Mouse (Mus musculus) heart, postnatal 0 days (tissue): ENCODE measurements at regions not wholly inside any gene's neighbourhood (a gene's known extent, or its start where the extent isn't known, plus 50 kb on each side); places are given as distances from the start of the nearest gene placed in this dataset.

ENCODE experiments used
- ATAC-seq: fragments of 200-750 bp; cut with Nextera tagmentation; 2 replicates; pipeline ENCODE4 v1.8.0; 2017; ENCODE audit warnings: low read depth, moderate number of reproducible peaks, moderate library complexity; ENCODE audit not compliant: insufficient read depth
- DNase-seq: peaks from one replicate; pipeline ENCODE4 v3.0.0-alpha.2; 2016; ENCODE audit warnings: low spot score
- H3K27ac ChIP-seq: fragments of 300-500 bp; sonication (generic); 2 replicates; pipeline ENCODE4 v1.5.1; 2014; ENCODE audit warnings: low read depth, mild to moderate bottlenecking
- H3K27me3 ChIP-seq: fragments of 300-500 bp; sonication (generic); 2 replicates; pipeline ENCODE4 v1.6.1; 2014; ENCODE audit warnings: low read length, mixed read lengths; ENCODE audit not compliant: control insufficient read depth, insufficient read depth
- H3K36me3 ChIP-seq: fragments of 300-500 bp; sonication (generic); replicated peaks from 2 replicates; pipeline ENCODE4 v1.6.1; 2014; ENCODE audit warnings: low read length, mixed read lengths; ENCODE audit not compliant: control insufficient read depth, insufficient read depth
- H3K4me1 ChIP-seq: fragments of 300-500 bp; sonication (generic); 2 replicates; pipeline ENCODE4 v1.6.1; 2014; ENCODE audit warnings: antibody characterized with exemption; ENCODE audit not compliant: control insufficient read depth, insufficient read depth
- H3K4me2 ChIP-seq: fragments of 300-500 bp; sonication (generic); 2 replicates; pipeline ENCODE4 v1.6.1; 2014; ENCODE audit warnings: low read depth, mild to moderate bottlenecking, low read length, moderate library complexity
- H3K4me3 ChIP-seq: fragments of 300-500 bp; sonication (generic); 2 replicates; pipeline ENCODE4 v1.5.1; 2014; ENCODE audit warnings: low read depth, low read length
- H3K9ac ChIP-seq: fragments of 300-500 bp; sonication (generic); replicated peaks from 2 replicates; pipeline ENCODE4 v1.6.1; 2014; ENCODE audit warnings: low read depth, low read length, mixed read lengths
- H3K9me3 ChIP-seq: fragments of 300-500 bp; sonication (generic); replicated peaks from 2 replicates; pipeline ENCODE4 v1.6.1; 2016; ENCODE audit warnings: low read length; ENCODE audit not compliant: control insufficient read depth
- CTCF ChIP-seq: IDR thresholded peaks from 2 replicates; pipeline ENCODE4 v1.5.1; 2016; ENCODE audit warnings: antibody characterized with exemption, control low read depth, low read depth
- EP300 ChIP-seq: IDR thresholded peaks from 2 replicates; pipeline ENCODE4 v1.6.1; 2016; ENCODE audit warnings: antibody characterized with exemption, low read depth
- WGBS: fragments of 180-500 bp; shearing (Covaris S2); extraction: QIAGEN DNeasy Blood & Tissue Kit; methylation state at CpG from one replicate; pipeline ENCODE4 v1.1.7; 2014; 5-methylcytosine and 5-hydroxymethylcytosine counted together

GRCm38 (mm10) chr14:17414246-17414888 is 245.7 kb upstream of the Thrb start:
- DNase-seq = no peak
- 69% methylated on average over 6 of the region's 6 CpGs for WGBS
- Histone ChIP-seq H3K9me3 (no peaks in the 10 kb centered on the region), H3K4me1 (no peaks in the 10 kb centered on the region), H3K9ac (no peak overlapping the region), H3K27me3 (no peaks in the 10 kb centered on the region), H3K36me3 (no peaks in the 10 kb centered on the region), H3K27ac (no peak overlapping the region), H3K4me2 (no peak overlapping the region), H3K4me3 (no peak overlapping the region)
- no peak for ATAC-seq
- TF ChIP-seq EP300 = no peak
- no peak for TF ChIP-seq CTCF

- no peak overlapping the region for H3K9ac ChIP-seq
- WGBS = 68% methylated on average over 1 of the region's 1 CpGs
- no peaks in the 10 kb centered on the region for H3K9me3 ChIP-seq
- no peaks in the 10 kb centered on the region for H3K27me3 ChIP-seq
- H3K27ac ChIP-seq = no peak overlapping the region
- H3K36me3 ChIP-seq = no peaks in the 10 kb centered on the region
- DNase-seq (no peak), ATAC-seq (no peak)
- no peaks in the 10 kb centered on the region for H3K4me1 ChIP-seq
- TF ChIP-seq CTCF (no peak), EP300 (no peak)
- no peak overlapping the region for H3K4me3 ChIP-seq
- no peak overlapping the region for H3K4me2 ChIP-seq
Measured at GRCm38 (mm10) chr14:17427751-17428150, 232.3 kb upstream of the Thrb start.

GRCm38 (mm10) chr14:17429157-17429556 is 230.9 kb upstream of the Thrb start:
- no peaks in the 10 kb centered on the region for H3K27me3 ChIP-seq
- DNase-seq (no peak), ATAC-seq (no peak; the same call in 1 of the 2 replicates)
- no peaks in the 10 kb centered on the region for H3K36me3 ChIP-seq
- no peak for TF ChIP-seq CTCF
- TF ChIP-seq EP300 = no peak
- H3K4me1 ChIP-seq = no peaks in the 10 kb centered on the region
- 70% methylated on average over 3 of the region's 3 CpGs for WGBS
- no peak overlapping the region for H3K9ac ChIP-seq
- no peak overlapping the region for H3K4me2 ChIP-seq
- no peak overlapping the region for H3K4me3 ChIP-seq
- H3K9me3 ChIP-seq = no peaks in the 10 kb centered on the region
- H3K27ac ChIP-seq = no peak overlapping the region

- no peaks in the 10 kb centered on the region for H3K27me3 ChIP-seq
- no peaks in the 10 kb centered on the region for H3K36me3 ChIP-seq
- H3K9me3 ChIP-seq = no peaks in the 10 kb centered on the region
- WGBS = 73% methylated on average over 1 of the region's 1 CpGs
- ATAC-seq (no peak), DNase-seq (no peak)
- no peak overlapping the region for H3K4me3 ChIP-seq
- H3K9ac ChIP-seq = no peak overlapping the region
- no peak overlapping the region for H3K4me2 ChIP-seq
- TF ChIP-seq EP300 (no peak), CTCF (no peak)
- H3K4me1 ChIP-seq = no peaks in the 10 kb centered on the region
- H3K27ac ChIP-seq = no peak overlapping the region
Measured at GRCm38 (mm10) chr14:17433346-17433745, 226.7 kb upstream of the Thrb start.

DNA sequence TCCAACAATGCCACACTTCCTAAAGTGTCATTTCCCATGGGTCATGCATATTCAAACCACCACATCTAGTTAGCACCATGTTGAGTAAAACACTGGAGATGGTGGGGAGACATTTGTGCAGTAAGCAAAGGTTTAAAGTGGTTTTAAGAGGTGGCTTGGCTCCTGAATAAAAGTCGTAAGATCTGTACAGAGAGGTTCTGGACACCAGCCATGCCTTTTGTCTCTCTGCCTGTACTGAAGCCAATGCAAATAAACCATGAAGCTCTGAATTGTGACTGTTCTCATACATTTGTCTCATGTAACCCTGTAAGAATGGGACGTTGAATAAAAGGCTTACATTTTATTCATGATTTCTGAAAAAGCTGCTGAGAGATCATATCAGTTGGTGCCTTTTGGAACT is 202.1 kb upstream of the Thrb start:
- no peak for TF ChIP-seq CTCF
- TF ChIP-seq EP300 = no peak
- Histone ChIP-seq H3K4me1 (no peaks in the 10 kb centered on the region), H3K27me3 (no peaks in the 10 kb centered on the region), H3K9me3 (no peaks in the 10 kb centered on the region), H3K36me3 (no peaks in the 10 kb centered on the region), H3K27ac (no peak overlapping the region), H3K4me2 (no peak overlapping the region), H3K9ac (no peak overlapping the region), H3K4me3 (no peak overlapping the region)
- ATAC-seq (no peak), DNase-seq (no peak)
- WGBS = 63% methylated on average over 2 of the region's 2 CpGs

DNA sequence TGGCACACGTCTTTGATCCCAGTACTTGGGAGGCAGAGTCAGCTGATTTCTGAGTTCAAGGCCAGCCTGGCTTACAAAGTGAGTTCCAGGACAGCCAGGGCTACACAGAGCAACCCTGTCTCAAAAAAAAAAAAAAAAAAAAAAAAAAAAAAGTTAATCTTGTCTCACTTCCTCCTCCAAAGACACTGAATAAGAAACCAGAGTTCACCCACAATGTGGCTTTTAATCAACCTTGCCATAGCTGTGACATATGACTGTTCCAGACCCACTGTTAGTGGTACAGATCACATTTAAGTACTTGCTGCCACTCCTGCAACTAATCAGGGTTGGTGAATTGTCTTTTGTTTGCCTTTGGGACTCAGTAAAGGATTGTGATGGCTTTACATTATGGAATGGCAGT is 181.1 kb upstream of the Thrb start:
- Histone ChIP-seq H3K4me1 (no peaks in the 10 kb centered on the region), H3K27ac (no peak overlapping the region), H3K4me3 (no peak overlapping the region), H3K4me2 (no peak overlapping the region), H3K27me3 (no peaks in the 10 kb centered on the region), H3K9me3 (no peaks in the 10 kb centered on the region), H3K36me3 (no peaks in the 10 kb centered on the region), H3K9ac (no peak overlapping the region)
- DNase-seq (no peak), ATAC-seq (no peak)
- WGBS = 81% methylated on average over 1 of the region's 1 CpGs
- no peak for TF ChIP-seq EP300
